Mouse (Mus musculus) liver, embryonic 14.5 days (tissue): ENCODE results near the gene Cpeb4. TPM values are rescaled to one million over a fixed set of nuclear protein-coding genes. Genes with fewer than 3 reads are reported as not detected.

ENCODE experiments used
- ATAC-seq: fragments of 200-750 bp; cut with Nextera tagmentation; 2 replicates; pipeline ENCODE4 v1.8.0; 2017; ENCODE audit warnings: moderate number of reproducible peaks, mild to moderate bottlenecking, moderate library complexity; ENCODE audit not compliant: insufficient read depth
- DNase-seq, 3 experiments: peaks; one replicate each; pipeline ENCODE4 v3.0.0-alpha.2; 2012 to 2013; ENCODE audit warnings: low read depth in 3 of 3, low spot score in 3 of 3
- H3K27ac ChIP-seq: fragments of 300-500 bp; sonication (generic); 2 replicates; pipeline ENCODE4 v1.5.1; 2014; ENCODE audit warnings: moderate library complexity, mild to moderate bottlenecking, control low read depth, inconsistent platforms
- H3K27me3 ChIP-seq: fragments of 300-500 bp; sonication (generic); 2 replicates; pipeline ENCODE4 v1.6.1; 2014; ENCODE audit warnings: mild to moderate bottlenecking, low read length, moderate library complexity; ENCODE audit not compliant: control insufficient read depth, insufficient read depth
- H3K36me3 ChIP-seq: fragments of 300-500 bp; sonication (generic); replicated peaks from 2 replicates; pipeline ENCODE4 v1.6.1; 2014; ENCODE audit warnings: low read depth; ENCODE audit not compliant: control insufficient read depth, insufficient read depth
- H3K4me1 ChIP-seq, 2 experiments: fragments of 200-500 bp in 1 of 2; fragments of 300-500 bp in 1 of 2; sonication (generic) in 1 of 2; replicated peaks; 2 replicates each; pipeline ENCODE4 v1.6.1; 2012 to 2014; ENCODE audit warnings: antibody characterized with exemption in 1 of 2, inconsistent platforms in 1 of 2, low read length in 1 of 2; ENCODE audit not compliant: control insufficient read depth in 2 of 2, insufficient read depth in 2 of 2
- H3K4me2 ChIP-seq: fragments of 300-500 bp; sonication (generic); 2 replicates; pipeline ENCODE4 v1.6.1; 2014; ENCODE audit warnings: low read depth, mild to moderate bottlenecking, control low read depth, moderate library complexity
- H3K4me3 ChIP-seq, 2 experiments: fragments of 200-500 bp in 1 of 2; fragments of 300-500 bp in 1 of 2; sonication (generic) in 1 of 2; 2 replicates each; pipeline ENCODE4 v1.5.1; 2012 to 2014; ENCODE audit warnings: low read depth in 2 of 2, low read length in 2 of 2, mild to moderate bottlenecking in 2 of 2, control low read depth in 1 of 2, inconsistent platforms in 1 of 2, moderate library complexity in 1 of 2; ENCODE audit not compliant: insufficient read depth in 1 of 2
- H3K9ac ChIP-seq: fragments of 300-500 bp; sonication (generic); replicated peaks from 2 replicates; pipeline ENCODE4 v1.6.1; 2014; ENCODE audit warnings: mild to moderate bottlenecking, control low read depth, moderate library complexity
- H3K9me3 ChIP-seq: fragments of 300-500 bp; sonication (generic); 2 replicates; pipeline ENCODE4 v1.6.1; 2016; ENCODE audit warnings: low read length, mixed read lengths; ENCODE audit not compliant: control insufficient read depth
- CTCF ChIP-seq: IDR thresholded peaks from 2 replicates; pipeline ENCODE4 v1.5.1; 2016; ENCODE audit warnings: antibody characterized with exemption, low read depth, control low read depth
- EP300 ChIP-seq: IDR thresholded peaks from 2 replicates; pipeline ENCODE4 v1.6.1; 2016; ENCODE audit warnings: antibody characterized with exemption, low read depth
- WGBS: fragments of 180-500 bp; shearing (Covaris S2); extraction: QIAGEN DNeasy Blood & Tissue Kit; methylation state at CpG from one replicate; pipeline ENCODE4 v1.1.7; 2014; ENCODE audit not compliant: insufficient replicate concordance; 5-methylcytosine and 5-hydroxymethylcytosine counted together
- polyA plus RNA-seq, 2 experiments: library from polyadenylated mRNA; depleted of rRNA in 1 of 2; stranded (reverse) in 1 of 2; unstranded in 1 of 2; fragments of >200 nt; fragmentation: Nextera tagmentation in 1 of 2; extraction: Ambion mirVana in 1 of 2; gene quantifications; 2 replicates each; pipeline versions ENCODE4 v1.2.1 to v1.2.3; 2012 to 2014

Gene Cpeb4
- polyA plus RNA-seq (2012; rRNA removed) (21.5 and 25.1 TPM in 2 replicates), polyA plus RNA-seq (2014; fragmentation: Nextera tagmentation; extraction: Ambion mirVana) (28.7 and 29.4 TPM in 2 replicates)

- Histone ChIP-seq H3K27me3 (no peaks in the 10 kb centered on the region), H3K36me3 (peaks cover 33% of the 10 kb centered on the region), H3K4me1 (peaks cover 22 to 29% of the 10 kb centered on the region in 2 experiments), H3K4me2 (peak within 1 kb of the TSS; percentile 72), H3K9ac (peak within 1 kb of the TSS; percentile 97), H3K27ac (peak within 1 kb of the TSS; percentile 83), H3K9me3 (no peaks in the 10 kb centered on the region), H3K4me3 (peak within 1 kb of the TSS; percentile 78 to 100)
- DNase-seq (no peak), ATAC-seq (no peak)
- TF ChIP-seq EP300 (no peak), CTCF (no peak)
- 73% methylated on average over 4 of the region's 4 CpGs for WGBS
Observed at GRCm38 (mm10) chr11:31871911-31872310, at the start of gene Cpeb4. Gene Cpeb4 (plus strand): TSS chr11:31872211.

DNA sequence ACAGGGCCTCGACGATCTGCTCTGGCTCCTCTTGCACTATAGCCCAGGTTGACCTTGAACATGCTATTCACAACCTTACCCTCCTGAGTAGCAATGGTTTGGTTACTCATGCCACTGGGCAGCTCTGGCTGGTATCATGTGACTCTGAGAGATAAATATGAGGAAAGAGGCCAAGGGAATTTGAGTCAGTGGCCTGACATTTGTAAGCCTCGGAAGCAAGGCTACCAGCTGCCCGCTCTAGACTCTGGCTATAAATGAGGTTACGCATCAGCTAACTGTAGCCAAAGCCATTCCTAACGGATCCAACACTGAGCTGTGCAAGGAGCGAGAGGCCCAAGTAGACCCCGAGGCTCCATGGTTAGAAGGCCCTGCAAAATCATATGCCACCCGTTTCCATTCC is 49.5 kb upstream of the Cpeb4 start:
- Histone ChIP-seq H3K9ac (no peak overlapping the region), H3K4me3 (no peak overlapping the region), H3K27me3 (no peaks in the 10 kb centered on the region), H3K36me3 (no peaks in the 10 kb centered on the region), H3K9me3 (no peaks in the 10 kb centered on the region), H3K27ac (no peak overlapping the region), H3K4me1 (peaks cover 29 to 50% of the 10 kb centered on the region in 2 experiments), H3K4me2 (no peak overlapping the region)
- whole genome bisulfite sequencing: 77% methylated on average over 9 of the region's 9 CpGs
- no peak for TF ChIP-seq CTCF
- no peak for TF ChIP-seq EP300
- DNase-seq (no peak), ATAC-seq (no peak)

DNA sequence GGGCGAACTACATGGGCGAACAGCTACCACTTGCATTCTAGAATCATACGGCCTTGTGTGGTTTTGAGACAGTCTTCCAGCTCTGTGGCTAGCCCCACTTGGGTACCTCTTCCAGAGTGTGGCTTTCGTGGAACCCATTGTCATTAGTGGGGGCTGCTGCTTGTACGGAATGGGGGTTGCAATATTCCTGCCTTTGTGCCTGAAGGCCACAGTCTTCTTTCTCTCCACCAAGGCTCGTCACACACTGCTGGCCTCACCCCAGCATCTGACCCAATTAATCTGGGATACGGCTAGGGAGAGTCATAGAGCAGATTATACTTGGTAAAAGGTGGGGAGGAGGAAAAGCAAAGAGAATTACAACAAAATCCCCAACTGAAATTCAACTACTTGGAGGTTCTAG is 48.5 kb upstream of the Cpeb4 start:
- no peaks in the 10 kb centered on the region for H3K9me3 ChIP-seq
- DNase-seq (no peak), ATAC-seq (no peak)
- H3K9ac ChIP-seq: no peak overlapping the region
- H3K36me3 ChIP-seq: no peaks in the 10 kb centered on the region
- no peaks in the 10 kb centered on the region for H3K27me3 ChIP-seq
- peaks cover 38 to 59% of the 10 kb centered on the region in 2 experiments for H3K4me1 ChIP-seq
- no peak overlapping the region for H3K4me3 ChIP-seq
- TF ChIP-seq EP300 (no peak), CTCF (no peak)
- WGBS: 84% methylated on average over 7 of the region's 7 CpGs
- H3K4me2 ChIP-seq: no peak overlapping the region
- peak overlapping the region; percentile 76; the same call in 1 of the 2 replicates for H3K27ac ChIP-seq

DNA sequence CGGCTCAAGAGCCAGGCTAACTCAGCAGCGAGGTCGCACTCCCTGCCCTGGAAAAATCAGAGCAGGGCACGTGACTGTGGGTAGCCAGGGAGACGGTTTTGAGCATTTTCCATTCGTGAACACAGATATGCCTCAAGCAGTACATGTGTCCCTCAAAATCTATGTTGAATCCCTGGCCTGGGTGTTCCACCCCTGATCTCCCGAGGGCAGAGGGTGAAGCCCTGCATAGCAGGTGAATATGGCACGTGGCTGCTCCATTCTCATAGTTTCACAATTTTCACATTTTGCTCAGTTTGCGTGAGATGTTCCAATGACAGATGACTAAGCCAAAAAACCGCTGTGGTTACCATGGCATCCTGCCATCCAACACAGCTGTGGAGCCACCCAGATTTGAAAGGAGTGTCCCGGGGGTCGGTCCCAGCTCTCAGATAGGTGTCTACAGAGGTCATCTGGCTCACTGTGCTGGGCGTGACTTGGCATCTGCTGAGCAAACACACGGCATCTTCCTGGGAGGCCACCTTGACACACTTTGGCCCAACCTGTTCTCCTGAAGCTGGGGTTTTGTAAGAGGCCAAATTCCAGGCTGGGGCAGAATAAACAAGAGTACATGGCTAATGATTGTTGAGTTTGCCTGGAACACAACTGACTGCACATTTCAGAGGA is 47.4 kb upstream of the Cpeb4 start:
- no peak overlapping the region for H3K4me3 ChIP-seq
- H3K4me1 ChIP-seq: peaks cover 45 to 66% of the 10 kb centered on the region in 2 experiments
- peak; percentile 83 for ATAC-seq
- peak in 2 of 3 experiments; percentile 50 to 73 for DNase-seq
- no peaks in the 10 kb centered on the region for H3K27me3 ChIP-seq
- H3K9me3 ChIP-seq: no peaks in the 10 kb centered on the region
- H3K36me3 ChIP-seq: no peaks in the 10 kb centered on the region
- H3K4me2 ChIP-seq: peak overlapping the region; percentile 37
- H3K27ac ChIP-seq: peak overlapping the region; percentile 76
- 0 out of 2 replicates have a peak overlapping the region, but pooled peaks have one; percentile 33 for H3K9ac ChIP-seq
- TF ChIP-seq EP300 (no peak; the same call in 1 of the 2 replicates), CTCF (no peak)
- WGBS: 54% methylated on average over 14 of the region's 14 CpGs

DNA sequence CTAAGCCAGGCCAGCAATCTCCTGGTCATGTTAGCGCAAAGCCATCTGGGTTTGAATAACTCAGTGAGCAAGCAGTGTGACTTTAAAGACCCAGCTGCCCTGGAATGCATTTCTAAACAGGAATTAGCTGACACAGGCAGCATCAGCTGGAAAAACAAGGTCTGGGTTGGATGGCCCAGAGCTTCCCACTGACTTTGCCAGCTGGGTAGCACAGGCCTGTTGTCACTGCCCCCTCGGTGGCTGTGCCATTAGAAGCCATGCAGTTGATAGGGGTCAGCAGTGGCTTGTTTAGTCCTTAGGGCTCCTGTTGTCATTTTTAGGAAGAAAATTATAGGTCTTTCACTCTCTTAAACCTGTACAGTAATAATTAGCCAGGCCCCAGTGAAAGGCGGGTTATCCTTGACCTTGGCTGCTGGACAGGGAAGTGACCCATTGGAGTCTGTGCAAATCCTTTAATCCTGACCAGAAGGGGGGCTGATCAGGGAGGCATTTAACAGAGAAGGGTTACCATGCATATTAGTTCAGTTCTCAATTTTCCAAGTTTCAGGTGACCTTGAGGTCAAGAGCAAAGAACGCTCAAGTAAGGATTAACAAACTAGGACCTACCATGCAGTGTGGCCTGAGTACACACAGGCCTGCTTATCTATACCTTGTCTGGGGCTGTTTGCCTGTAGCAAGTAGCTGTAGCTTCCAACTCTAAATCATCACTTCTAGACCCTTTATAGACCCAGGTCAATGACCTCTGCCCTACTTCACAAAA is 43.8 kb upstream of the Cpeb4 start:
- H3K27me3 ChIP-seq: no peaks in the 10 kb centered on the region
- peak overlapping the region; percentile 16 for H3K27ac ChIP-seq
- DNase-seq (no peak), ATAC-seq (no peak)
- WGBS: 79% methylated on average over 4 of the region's 4 CpGs
- H3K9me3 ChIP-seq: no peaks in the 10 kb centered on the region
- no peak overlapping the region for H3K4me2 ChIP-seq
- TF ChIP-seq EP300 (no peak), CTCF (no peak)
- no peak overlapping the region for H3K4me3 ChIP-seq
- peaks cover 73 to 81% of the 10 kb centered on the region in 2 experiments for H3K4me1 ChIP-seq
- peak overlapping the region; percentile 28; the same call in 1 of the 2 replicates for H3K9ac ChIP-seq
- no peaks in the 10 kb centered on the region for H3K36me3 ChIP-seq
